Comparison of ENCODE assay signal across 1 mouse cellular context in the genomic region with DNA sequence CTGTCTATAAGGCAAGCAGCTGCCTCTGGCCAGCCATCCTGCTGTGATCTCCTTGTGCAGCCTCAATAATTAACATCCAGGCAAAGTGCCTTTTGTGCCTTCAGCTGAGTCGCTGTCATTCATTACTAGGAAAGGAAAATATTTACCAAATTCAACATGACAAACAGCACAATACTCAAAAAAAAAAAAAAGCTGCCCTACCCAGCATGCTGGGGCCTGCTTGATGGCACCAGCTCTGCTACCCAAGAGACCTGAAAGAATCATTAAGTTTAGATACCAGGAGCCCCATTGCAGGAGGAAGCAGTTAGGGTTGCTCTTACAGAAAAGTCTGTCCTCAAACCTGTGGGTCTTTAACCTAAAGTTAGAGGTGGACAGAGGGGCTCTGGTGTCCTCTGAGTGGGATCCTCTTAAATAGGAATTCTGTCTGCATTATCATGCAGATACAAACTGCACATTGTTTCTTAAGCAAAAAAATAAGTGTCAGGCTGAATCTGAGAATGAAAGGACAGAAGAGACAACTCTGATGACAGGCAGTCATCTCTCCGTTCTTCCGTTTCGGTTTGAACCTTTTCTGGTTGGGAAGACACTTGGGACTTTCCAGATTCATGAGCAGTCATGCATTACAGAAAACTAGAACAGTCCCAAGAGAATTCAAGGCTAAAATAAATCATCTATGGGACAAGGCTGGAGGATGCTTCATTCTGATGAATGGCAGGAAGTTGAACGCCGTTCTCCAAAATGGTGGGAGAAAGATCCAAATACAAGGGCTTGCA.
TF ChIP-seq lines count a peak whose summit lies in the region.

No protein-coding gene starts in this region.

TF ChIP-seq in CH12.LX, 34 proteins besides CTCF, POLR2A, EP300 and RAD21 (continued from another document):
- no peak for TF ChIP-seq NRF1 (IDR thresholded peaks at IDR 0.05; ENCODE audit: low read depth, low read length)
- no peak for TF ChIP-seq SMC3 (IDR thresholded peaks at IDR 0.05; ENCODE audit: low read depth, low read length)
- TF ChIP-seq ZNF384 (IDR thresholded peaks at IDR 0.05; ENCODE audit: low read depth, low read length), result peak; percentile 86
- no peak for TF ChIP-seq POLR2AphosphoS2 (IDR thresholded peaks at IDR 0.05; ENCODE audit: low read depth, low read length)
- TF ChIP-seq USF1 (IDR thresholded peaks at IDR 0.05; ENCODE audit: low read depth, low read length), result no peak
- no peak for TF ChIP-seq PAX5 (IDR thresholded peaks at IDR 0.05; ENCODE audit: low read length)
- 0 out of 2 replicates have a peak, but pooled peaks have one; percentile 36 for TF ChIP-seq RCOR1 (conservative IDR thresholded peaks at IDR 0.05; ENCODE audit: low read depth, low read length)
- TF ChIP-seq ZMIZ1 (IDR thresholded peaks at IDR 0.05; ENCODE audit: low read depth, low read length), result peak; percentile 57
- TF ChIP-seq NELFE (IDR thresholded peaks at IDR 0.05; ENCODE audit: low read depth, low read length), result 0 out of 2 replicates have a peak, but pooled peaks have one; percentile 22
- TF ChIP-seq KAT2A (IDR thresholded peaks at IDR 0.05; ENCODE audit: insufficient replicate concordance, low read length), result peak; percentile 44; the same call in 1 of the 2 replicates
- TF ChIP-seq CHD1 (IDR thresholded peaks at IDR 0.05; ENCODE audit: low read depth, low read length), result peak; percentile 95
- TF ChIP-seq UBTF (IDR thresholded peaks at IDR 0.05; ENCODE audit: low read depth, low read length), result no peak
- TF ChIP-seq BHLHE40 (IDR thresholded peaks at IDR 0.05; ENCODE audit: low read depth, low read length), result peak; percentile 58; the same call in 1 of the 2 replicates
- TF ChIP-seq HCFC1 (IDR thresholded peaks at IDR 0.05; ENCODE audit: low read depth, low read length), result no peak
- TF ChIP-seq MYC (IDR thresholded peaks at IDR 0.05; ENCODE audit: low read depth, low read length), result 0 out of 2 replicates have a peak, but pooled peaks have one; percentile 36
- 0 out of 2 replicates have a peak, but pooled peaks have one; percentile 10 for TF ChIP-seq MAX (IDR thresholded peaks at IDR 0.05; ENCODE audit: low read length)
- peak; percentile 80 for TF ChIP-seq ETS1 (conservative IDR thresholded peaks at IDR 0.05; ENCODE audit: low read depth, low read length)
- no peak for TF ChIP-seq MAZ (IDR thresholded peaks at IDR 0.05; ENCODE audit: low read depth, low read length)
- TF ChIP-seq ZKSCAN1 (IDR thresholded peaks at IDR 0.05; ENCODE audit: borderline replicate concordance, low read depth, low read length), result no peak
- peak; percentile 72 for TF ChIP-seq CHD2 (IDR thresholded peaks at IDR 0.05; ENCODE audit: low read length)
- TF ChIP-seq TCF12 (IDR thresholded peaks at IDR 0.05; ENCODE audit: low read depth, low read length), result peak; percentile 67; the same call in 1 of the 2 replicates
- TF ChIP-seq MEF2A (IDR thresholded peaks at IDR 0.05; ENCODE audit: borderline replicate concordance, low read depth, low read length), result peak; percentile 92
- 0 out of 2 replicates have a peak, but pooled peaks have one; percentile 44 for TF ChIP-seq JUND (conservative IDR thresholded peaks at IDR 0.05; ENCODE audit: low read depth, low read length)
- peak; percentile 59; the same call in 1 of the 2 replicates for TF ChIP-seq TBP (conservative IDR thresholded peaks at IDR 0.05; ENCODE audit: low read depth, low read length)
- 0 out of 2 replicates have a peak, but pooled peaks have one; percentile 43 for TF ChIP-seq MAFK (IDR thresholded peaks at IDR 0.05; ENCODE audit: insufficient replicate concordance, low read length)
- TF ChIP-seq E2F4 (IDR thresholded peaks at IDR 0.05; ENCODE audit: insufficient replicate concordance, low read depth, low read length), result no peak
- no peak for TF ChIP-seq GABPA (IDR thresholded peaks at IDR 0.05; ENCODE audit: insufficient replicate concordance, low read depth, low read length)
- no peak for TF ChIP-seq ZC3H11A (IDR thresholded peaks at IDR 0.05; ENCODE audit: low read depth, low read length)
- TF ChIP-seq MXI1 (IDR thresholded peaks at IDR 0.05; ENCODE audit: low read depth, low read length), result 0 out of 2 replicates have a peak, but pooled peaks have one; percentile 10
- TF ChIP-seq JUN (IDR thresholded peaks at IDR 0.05; ENCODE audit: insufficient read depth, low read depth, low read length), result no peak; the same call in 1 of the 2 replicates
